22 mouse cellular contexts compared by ENCODE assay signal in the genomic region with DNA sequence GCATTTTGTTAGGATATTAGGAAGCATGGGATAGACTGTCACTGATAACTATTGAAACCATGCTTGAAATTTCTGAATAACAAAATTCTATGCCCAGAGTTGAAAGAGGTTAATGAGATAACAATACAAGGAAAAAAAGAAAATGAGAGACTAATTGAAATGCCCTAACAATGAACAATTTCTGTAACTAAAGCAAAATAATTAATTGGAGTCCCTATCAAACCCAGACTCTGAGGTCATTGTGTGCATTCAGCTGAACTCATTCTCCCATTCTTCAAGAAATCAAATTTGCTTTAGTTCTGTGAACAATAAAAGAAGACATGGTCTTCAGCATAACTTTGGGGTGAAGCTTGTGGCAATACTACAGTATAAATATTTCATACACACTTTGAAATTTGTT.
DNase-seq lines count a peak whose midpoint lies in the region; ATAC-seq lines count a peak whose summit lies in the region.
"Had no signal": no experiment of that assay in that cellular context is flagged by ENCODE, and none has a peak within 500 bp of the region (broad histone marks: within the 10 kb centered on the region; RNA-seq: fewer than 3 reads in every experiment).

No protein-coding gene starts in this region.

- H3K9ac ChIP-seq in heart, embryonic 11.5 days (ENCODE audit: low read depth, low read length) = no peak overlapping the region

- ATAC-seq in heart, embryonic 11.5 days (replicated peaks; ENCODE audit: insufficient number of reproducible peaks, low FRiP score, low TSS enrichment) = no peak
- ATAC-seq: activated CD4-positive, CD25-positive, alpha-beta regulatory T cell, adult 4 months; CD4-positive, CD25-positive, alpha-beta regulatory T cell, adult 4 months; Patski had no signal

- no peaks in the 10 kb centered on the region for H3K27me3 ChIP-seq in heart, embryonic 11.5 days (ENCODE audit: control insufficient read depth, insufficient read depth, low read length)
- H3K27me3 ChIP-seq: CH12.LX, Patski had no signal

- H3K4me1 ChIP-seq in heart, embryonic 11.5 days (ENCODE audit: control insufficient read depth, insufficient read depth, low read length) = no peaks in the 10 kb centered on the region

- H3K36me3 ChIP-seq in heart, embryonic 11.5 days (ENCODE audit: control insufficient read depth, insufficient read depth, low read length) = no peaks in the 10 kb centered on the region
- H3K36me3 ChIP-seq: G1E had no signal

- no peak overlapping the region for H3K4me3 ChIP-seq in heart, embryonic 11.5 days (ENCODE audit: low read depth, low read length)

- H3K4me2 ChIP-seq in heart, embryonic 11.5 days = no peak overlapping the region

- no peaks in the 10 kb centered on the region for H3K9me3 ChIP-seq in heart, embryonic 11.5 days (replicated peaks; ENCODE audit: control insufficient read depth, low read length)
- H3K9me3 ChIP-seq: G1E had no signal

- H3K27ac ChIP-seq in heart, embryonic 11.5 days (ENCODE audit: low read depth, low read length) = no peak overlapping the region

- DNase-seq in Muller cell, postnatal 12 days (ENCODE audit: inconsistent ontology term) = peak; percentile 59
- DNase-seq in retina, embryonic 14.5 days (ENCODE audit: low spot score) = peak; percentile 68
- peak; percentile 38 for DNase-seq in retina, postnatal 1 day
- no peak for DNase-seq in urinary bladder, postnatal 14 days (ENCODE audit: low spot score)
- DNase-seq in kidney, postnatal 36 days = no peak
- DNase-seq: adrenal gland, adult 2 months; adrenal gland, adult 8-10 months; adrenal gland, postnatal 10 days; adrenal gland, postnatal 14 days; adrenal gland, postnatal 25 days; adrenal gland, postnatal 36 days; B cell, adult 2 months; cerebellum, adult 11 months; cerebellum, adult 11-12 months; cerebellum, adult 18-20 months; cerebellum, adult 2 months had no signal

Comparison
In these comparisons a context has a peak if more than half of its experiments do, and no peak if none do; other contexts are left out.
1. DNase-seq: peak in Muller cell, postnatal 12 days (single experiment), retina, embryonic 14.5 days (single experiment) and retina, postnatal 1 day (single experiment); none in urinary bladder, postnatal 14 days (single experiment) and kidney, postnatal 36 days (0 of 2).